Mouse (Mus musculus): ENCODE data around the gene Tango6. TPM values are rescaled to one million over a fixed set of nuclear protein-coding genes. Genes with fewer than 3 reads are reported as not detected.
"Not testable (repeated sequence)": the region's sequence is repeated elsewhere in the genome, so short reads cannot be mapped to it uniquely, and the experiment has no call there.

Tango6 gene
- total RNA-seq, 4 experiments from 2014 or later, result 9.9 to 11.0 (median 10.8) TPM

DNA sequence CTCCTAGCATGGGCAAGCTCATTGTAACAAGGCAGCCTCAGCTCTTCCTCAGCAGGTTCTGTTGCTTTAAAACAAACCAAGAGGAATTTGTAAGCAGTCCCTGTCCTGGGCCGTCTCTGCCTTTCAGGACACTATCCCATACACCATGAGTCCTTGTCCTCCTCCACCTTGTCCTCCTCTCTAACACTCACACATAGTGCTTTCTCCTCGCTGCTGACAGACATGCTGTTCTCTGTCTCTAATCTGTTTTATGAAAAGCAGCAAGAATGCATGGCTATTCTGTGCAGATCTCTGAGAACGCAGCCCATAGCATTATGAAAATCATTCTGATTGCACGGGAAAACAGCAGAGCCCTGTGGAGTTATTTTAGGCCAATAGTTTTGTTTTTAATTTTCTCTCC, 78.4 kb downstream of the Tango6 start:
- no peak for DNase-seq (ENCODE audit: low spot score)

DNA sequence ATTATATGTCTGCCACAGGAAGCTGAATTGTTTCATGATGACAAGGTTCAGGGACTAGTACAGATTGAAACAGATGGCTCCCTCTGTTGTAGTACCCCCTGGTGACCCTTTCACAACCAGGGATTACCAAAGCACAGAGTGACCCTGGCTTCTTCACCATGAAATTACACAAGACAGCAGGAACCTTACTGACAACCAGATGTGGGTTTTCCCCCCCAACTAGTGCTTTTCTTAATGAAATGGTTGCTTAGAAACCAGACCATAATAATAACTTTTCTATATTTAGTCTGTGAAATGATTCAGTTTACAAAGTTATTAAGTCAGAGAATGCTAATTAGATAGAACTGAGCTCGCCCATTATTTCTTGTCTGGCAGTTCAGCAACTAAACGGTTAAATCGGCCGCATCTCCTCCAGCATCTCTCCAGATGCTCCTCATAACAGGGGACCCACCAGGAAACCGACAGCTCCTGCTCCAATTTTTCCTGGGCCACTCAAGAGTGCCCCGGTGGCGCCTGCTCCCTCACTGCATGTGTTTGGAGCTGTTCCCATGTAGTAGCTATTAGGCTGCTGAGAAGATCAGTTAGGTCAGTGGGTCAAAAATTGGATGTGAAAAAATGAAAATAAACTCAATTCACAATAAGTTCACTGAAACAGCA, 79.1 kb downstream of the Tango6 start:
- DNase-seq (ENCODE audit: low spot score), result no peak

DNA sequence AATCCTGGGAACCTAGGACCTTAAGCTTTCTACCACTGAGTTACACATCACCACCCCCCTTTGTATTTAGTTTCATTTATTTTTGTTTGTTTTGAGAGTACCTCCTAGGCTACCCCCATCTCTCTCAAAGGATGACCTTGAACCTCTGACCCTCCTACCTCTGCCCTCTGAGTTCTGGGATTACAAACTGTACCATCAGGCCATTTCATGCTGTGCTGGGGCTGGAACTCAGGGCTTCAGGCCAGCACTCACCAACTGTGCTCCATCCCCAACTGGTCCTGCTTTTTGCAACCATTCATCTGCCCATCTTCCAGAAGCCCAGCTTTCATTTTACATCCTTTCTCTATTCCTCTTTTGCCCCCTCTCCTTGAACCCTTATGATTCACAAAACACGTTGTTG, 81.7 kb downstream of the Tango6 start:
- no peak for DNase-seq (ENCODE audit: low spot score)

DNA sequence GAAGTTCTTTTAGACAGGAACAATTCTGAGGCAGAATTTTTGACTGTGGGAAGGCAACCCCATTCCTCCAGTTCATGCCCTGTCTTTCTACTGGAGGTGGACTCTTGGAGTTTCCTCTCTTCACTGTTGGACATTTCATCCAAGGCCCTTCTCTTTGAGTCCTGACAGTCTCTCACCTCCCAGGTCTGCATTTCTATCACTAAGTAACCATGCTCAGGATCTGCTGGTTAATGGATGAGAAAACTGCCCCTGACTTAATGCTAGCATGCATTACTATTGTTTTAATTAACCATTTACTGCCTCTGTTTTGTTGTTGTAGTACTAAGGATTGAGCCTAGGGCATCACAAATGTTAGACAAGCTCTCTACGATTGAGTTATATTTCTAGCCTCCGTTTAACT, 82.7 kb downstream of the Tango6 start:
- no peak for DNase-seq (ENCODE audit: low spot score)

DNA sequence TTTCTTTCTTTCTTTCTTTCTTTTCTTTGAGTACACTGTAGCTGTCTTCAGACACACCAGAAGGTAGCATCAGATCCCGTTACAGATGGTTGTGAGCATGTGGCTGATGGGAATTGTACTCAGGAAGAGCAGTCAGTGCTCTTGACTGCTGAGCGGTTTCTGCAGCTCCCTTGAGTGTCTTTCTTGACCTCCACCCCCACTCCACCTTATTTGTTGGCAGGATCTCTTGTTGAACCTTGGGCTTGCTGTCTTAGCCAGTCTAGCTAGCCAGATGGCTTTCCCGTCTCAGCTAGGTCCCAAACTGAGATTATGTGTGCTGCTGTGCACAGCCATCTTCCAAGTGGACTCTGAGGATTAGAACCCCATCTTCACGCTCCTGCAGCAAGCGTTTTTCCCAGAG, 83.9 kb downstream of the Tango6 start:
- no peak for DNase-seq (ENCODE audit: low spot score)

DNA sequence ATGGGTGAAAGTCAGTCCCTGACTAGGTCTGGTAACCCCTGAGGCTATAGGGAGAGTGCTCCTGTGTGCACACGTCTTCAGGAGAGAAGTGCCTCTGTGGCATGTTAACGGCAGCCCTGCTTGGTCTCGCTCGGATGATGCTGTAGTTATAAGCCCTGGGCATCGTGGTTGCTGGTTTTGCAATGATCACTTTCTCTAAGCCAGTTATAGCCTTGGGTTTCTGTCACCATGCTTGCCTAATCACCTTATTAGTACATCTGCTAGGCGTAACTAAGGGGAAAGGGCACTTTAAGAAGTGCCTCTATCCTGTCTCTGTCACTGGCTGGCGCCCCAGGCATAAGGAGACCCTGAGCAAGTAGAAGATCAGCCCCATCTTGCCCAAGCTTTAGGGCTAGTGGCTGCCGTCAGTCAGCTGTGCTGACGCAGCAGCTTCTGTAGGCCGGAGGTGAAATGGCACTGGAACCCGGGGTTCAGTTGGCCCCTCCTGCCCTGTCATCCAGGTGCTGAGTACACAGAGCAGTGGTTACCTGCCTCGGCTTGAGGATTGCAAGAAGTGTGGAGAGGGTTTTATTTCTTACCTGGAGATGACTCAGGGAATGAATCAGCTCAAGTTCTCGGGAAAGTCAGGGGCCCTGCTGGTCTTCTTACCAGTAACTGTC, 86.4 kb downstream of the Tango6 start:
- no peak for DNase-seq (ENCODE audit: low spot score)

DNA sequence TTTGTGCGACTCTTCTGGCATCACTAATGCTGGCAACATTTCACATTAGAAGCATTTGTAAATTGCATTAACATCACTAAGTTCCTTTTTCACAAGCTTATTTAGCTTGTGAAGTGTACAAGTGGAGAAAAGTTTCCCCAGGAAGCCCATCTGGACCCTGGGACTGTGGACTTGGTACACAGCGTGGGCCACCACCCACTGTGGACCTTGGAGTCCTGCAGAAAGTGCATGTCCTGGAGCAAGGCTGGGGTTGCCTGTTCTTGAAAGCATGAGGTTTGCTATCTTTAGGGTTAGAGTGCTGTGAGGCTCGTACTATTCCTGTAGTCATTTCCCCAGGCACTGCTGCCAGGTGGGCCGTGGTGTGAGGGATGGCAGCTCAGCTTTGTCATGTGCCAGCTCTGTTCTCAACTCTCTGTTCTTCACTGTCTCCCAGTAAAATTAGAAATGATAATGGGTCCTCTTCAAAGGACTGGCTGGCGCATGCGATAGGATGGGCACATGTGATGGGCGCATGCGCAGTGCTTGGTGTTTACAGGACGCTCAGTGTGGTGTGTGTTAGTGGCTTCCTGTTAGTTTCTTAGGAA, 87.8 kb downstream of the Tango6 start:
- peak; percentile 68 for DNase-seq (ENCODE audit: low spot score)

DNA sequence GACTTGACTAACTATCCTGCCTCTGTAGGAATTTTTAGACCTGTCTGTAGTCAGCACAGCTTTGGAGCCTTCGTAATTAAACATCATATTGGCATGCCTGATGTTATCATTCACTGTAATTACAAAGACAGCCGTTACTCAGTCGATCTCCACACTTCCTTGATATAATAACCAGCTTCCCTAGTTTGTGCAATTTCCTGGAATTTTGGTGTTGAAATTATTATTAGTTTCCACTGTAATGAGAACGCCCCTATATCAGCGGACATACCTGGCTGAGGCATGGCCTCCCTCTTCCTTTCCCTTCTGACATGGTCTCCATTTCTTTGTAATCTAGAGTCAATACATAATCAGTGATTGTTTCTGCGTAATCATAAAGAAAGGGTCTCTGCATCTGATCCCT, 89.2 kb downstream of the Tango6 start:
- peak; percentile 50 for DNase-seq (ENCODE audit: low spot score)

DNA sequence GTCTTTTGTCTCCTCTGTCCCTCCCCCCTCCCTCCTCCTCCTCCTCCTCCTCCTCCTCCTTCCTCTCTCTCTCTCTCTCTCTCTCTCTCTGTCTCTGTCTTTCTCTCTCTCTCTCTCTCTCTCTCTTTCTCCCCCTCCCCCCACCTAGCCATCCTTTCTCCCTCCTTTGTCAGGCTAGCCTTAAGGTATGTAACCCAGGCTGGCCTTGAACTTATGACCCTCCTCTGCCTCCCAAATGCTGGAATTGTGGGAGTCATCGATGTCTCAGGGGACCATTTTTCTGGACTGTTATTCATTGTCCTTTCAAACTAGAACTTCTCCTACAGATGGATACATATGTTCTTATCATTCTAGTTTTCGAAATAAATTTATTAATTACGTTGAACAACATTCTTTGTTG, 89.6 kb downstream of the Tango6 start:
- DNase-seq (ENCODE audit: low spot score), result no peak

DNA sequence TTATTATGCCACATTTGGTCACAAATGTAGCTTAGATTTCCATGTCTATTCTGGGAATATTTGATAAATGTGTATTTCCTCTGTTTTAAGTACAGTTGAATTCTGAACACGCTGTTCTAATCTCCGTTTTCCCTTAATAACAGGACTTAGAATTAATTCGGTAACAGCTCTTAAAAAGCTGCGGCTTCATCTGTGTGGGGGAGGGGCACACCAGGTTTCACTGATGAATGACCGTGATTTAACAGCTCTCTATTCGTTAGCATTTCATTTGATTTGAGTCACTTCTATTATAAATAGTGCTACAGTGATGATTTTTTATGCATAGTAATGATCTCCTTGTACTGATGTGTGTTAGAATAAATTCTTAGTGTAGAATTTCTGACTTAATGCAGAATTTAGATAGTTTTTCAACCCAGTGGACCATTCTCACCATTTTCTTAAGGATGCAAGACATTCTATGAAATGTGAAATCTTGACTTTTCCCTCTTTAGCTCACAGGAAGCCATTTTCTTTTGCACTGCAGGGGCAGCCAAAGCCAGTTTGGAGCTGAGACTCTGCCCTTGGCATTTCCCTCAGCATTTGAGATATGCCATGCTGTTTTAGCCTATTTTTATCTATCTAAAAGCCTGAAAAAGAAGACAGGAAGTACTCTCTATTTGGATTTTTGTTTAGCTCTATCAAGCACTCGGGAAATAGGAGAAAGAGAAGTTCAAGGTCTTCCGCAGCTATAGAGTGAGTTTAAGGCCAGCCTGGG, 91.9 kb downstream of the Tango6 start:
- no peak for DNase-seq (ENCODE audit: low spot score)

DNA sequence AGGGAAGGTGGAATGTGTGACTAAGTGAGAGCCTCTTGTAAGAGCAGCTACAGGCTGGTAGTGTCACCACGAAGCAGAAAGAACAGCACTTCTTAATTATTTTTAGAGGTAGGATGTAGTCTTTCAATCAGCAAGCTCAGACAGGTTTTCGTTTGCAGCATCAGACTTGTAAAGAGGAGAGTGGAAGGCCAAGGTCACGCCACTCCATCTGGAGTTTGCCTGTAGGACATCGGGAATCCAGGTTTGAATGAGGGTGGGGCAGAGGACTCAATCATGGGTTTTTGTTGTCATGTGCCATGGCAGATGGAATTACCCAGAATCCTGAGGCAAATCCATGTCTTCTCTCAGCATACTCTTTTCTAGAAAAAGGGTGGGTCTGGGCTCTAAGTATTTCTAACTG, 106.8 kb downstream of the Tango6 start:
- no peak for DNase-seq (ENCODE audit: low spot score)

DNA sequence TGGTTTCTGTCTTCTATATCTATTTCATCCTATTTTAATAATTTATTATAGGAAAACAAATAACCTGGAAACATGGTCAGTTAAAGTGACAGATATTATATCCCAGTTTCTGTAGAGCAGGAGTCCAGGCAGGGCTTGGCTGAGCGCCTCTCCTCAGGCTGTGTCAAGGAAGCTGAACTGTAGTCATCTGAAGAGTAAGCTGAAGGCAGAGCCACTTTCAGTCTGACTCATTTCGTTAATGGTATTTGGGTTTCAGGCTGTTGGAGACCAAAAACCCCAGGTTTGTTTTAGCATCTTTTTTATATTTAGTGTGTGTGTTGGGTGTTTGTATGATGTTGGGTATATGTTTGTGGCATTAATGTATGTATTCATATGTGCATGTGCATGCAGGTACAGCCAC, 112.0 kb downstream of the Tango6 start:
- DNase-seq (ENCODE audit: low spot score), result no peak

DNA sequence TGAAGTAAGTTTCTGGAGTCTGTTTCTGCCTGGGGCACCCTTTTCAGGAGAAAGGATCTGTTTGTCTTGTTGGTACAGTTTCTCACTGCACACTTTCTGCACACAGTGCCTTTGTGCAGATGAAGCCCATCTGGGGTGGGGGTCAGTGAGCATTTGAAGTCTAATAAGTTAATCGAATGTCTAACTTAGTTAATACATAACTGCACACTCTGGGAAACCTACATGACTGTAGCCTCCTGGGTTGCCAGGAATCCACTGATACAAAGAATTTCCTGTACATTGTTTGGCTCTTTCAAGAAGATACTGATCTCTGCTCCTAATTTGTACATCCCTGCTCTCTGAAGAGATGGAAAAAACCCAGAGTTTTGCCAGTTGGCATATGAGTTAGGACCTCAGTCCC, 117.0 kb downstream of the Tango6 start:
- no peak for DNase-seq (ENCODE audit: low spot score)

DNA sequence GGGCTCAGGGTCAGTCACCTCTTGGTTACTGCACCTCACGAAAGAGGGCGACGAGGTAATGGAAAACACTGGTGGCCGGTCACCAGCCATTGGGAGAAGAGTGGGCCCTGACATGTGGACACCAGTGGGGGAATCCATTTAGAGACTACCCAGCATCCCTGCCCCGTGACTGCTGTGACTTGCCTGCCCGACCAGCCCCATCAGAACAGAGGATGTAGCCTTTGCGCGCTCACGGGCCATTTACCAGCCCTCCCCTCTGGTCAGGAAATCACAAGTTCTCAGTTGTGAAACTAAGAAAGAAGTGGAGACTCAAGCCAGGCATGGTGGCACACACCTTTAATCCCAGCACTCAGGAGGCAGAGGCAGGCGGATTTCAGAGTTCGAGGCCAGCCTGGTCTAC, 118.4 kb downstream of the Tango6 start:
- no peak for DNase-seq (ENCODE audit: low spot score)

DNA sequence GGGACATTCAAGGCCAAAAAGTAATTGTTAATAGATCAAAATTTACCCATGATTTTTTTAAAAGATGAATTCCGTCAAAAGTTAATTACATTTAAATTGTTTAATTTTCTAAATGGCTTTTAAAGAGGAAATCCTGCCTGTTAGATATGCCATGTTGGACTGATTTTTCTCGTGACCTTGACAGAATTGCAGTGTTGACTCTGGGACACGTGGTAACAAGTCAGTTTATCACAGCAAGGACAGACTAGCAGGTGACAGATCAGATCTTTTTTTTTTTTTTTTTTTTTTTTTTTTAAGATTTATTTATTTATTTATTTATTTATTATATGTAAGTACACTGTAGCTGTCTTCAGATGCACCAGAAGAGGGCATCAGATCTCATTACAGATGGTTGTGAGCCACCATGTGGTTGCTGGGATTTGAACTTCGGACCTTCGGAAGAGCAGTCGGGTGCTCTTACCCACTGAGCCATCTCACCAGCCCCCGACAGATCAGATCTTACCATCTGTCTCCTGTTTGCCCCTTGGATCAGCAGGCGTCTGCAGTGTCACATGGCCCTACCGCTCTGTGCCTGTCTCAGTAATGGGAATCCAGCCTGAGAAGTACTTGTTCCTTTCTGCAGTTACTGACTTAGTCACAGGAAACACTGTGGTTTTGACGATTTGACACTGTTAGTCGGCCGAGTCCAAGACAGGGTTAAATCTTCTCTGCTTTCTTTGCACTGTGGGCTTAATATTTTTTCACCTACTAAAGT, 119.7 kb downstream of the Tango6 start:
- not testable (repeated sequence) for DNase-seq (ENCODE audit: low spot score)

DNA sequence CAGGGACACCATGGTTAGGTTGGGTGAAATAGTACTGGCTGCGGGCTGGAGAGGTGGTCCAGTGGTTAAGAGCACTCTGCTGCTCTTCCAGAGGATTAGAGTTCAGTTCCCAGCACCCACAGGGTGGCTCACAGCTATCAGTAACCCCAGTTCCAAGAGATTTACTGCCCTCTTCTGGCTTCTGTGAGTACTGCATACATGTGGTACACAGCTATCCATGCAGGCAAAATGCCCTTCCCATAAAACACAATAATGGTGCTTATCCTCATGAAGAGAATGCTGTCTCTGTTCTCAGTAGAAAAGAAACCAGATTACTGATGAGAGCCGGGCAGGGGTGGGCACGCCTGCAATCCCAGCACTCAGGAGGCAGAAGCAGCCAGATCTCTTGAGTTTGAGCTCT, 123.0 kb downstream of the Tango6 start:
- no peak for DNase-seq (ENCODE audit: low spot score)

DNA sequence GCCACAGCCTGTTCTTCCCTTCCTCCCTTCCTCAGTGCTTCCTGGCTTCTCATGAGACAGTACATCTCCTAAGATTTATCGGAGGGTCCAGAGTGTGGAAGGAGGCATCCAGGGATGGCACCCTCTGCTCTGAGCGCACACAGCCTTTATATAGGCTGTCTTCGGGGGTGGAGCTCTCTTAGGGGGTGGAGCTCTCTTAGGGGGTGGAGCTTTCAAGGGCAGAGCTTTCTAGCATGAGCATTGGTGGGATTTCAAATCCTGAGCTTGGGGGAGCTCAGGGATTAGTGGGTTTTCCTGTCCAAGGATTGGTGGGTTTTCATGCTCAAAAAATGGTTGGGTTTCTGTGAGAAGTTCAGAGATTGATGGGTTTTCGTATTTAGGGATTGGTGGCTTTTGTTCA, 124.6 kb downstream of the Tango6 start:
- no peak for DNase-seq (ENCODE audit: low spot score)

DNA sequence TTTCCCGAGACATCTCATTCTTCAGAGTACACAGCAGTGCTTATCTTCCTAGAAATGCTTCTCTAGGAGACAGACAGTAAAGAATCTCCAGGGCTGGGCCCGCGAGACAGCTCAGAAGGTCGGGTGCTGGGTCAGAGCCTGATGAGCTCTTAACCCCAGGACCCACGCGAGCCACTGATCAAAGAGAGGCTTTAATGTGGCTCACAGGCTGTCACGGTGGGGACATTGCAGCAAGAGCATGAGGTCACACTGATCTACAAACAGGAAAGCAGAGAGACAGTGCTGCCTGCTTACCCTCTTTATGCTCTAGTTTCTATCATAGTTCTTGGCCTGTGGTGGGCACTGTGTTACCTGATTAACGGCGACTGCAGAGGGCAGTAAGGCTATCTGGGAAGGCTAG, 126.9 kb downstream of the Tango6 start:
- no peak for DNase-seq (ENCODE audit: low spot score)

DNA sequence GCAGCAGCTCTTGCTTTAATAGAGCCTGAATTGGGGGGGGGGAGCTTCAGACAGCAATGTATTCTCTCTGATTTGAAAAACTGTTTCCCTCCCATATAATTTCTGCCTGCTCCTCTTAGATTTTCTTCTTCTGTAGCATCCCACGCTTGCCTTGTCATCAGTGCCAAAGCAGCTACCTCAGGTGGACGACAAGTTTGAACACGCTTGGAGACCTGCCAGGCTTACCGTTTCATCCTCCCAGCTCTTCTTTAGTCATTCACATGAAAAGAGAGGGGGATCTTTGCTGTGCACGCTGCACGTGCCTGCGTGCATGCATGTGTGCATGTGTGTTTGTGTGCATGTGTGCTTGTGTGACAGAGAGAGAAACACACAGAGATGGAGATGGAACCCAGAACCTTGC, 127.5 kb downstream of the Tango6 start:
- DNase-seq (ENCODE audit: low spot score), result no peak

DNA sequence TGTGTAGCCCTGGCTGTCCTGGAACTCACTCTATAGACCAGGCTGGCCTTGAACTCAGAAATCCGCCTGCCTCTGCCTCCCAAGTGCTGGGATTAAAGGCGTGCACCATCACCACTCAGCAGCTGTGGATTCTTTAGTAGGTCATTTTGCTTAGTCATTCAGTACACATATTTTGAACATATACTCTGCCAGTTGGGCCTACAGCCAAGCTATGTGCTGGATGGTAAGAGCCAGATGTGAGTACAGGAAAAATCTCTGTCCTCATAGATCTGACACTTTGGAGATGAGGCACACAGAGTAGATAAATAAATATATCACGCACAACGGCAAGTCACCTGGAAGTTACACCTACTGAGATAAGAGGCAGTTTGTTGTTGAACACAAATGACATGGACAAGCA, 129.7 kb downstream of the Tango6 start:
- no peak for DNase-seq (ENCODE audit: low spot score)

DNA sequence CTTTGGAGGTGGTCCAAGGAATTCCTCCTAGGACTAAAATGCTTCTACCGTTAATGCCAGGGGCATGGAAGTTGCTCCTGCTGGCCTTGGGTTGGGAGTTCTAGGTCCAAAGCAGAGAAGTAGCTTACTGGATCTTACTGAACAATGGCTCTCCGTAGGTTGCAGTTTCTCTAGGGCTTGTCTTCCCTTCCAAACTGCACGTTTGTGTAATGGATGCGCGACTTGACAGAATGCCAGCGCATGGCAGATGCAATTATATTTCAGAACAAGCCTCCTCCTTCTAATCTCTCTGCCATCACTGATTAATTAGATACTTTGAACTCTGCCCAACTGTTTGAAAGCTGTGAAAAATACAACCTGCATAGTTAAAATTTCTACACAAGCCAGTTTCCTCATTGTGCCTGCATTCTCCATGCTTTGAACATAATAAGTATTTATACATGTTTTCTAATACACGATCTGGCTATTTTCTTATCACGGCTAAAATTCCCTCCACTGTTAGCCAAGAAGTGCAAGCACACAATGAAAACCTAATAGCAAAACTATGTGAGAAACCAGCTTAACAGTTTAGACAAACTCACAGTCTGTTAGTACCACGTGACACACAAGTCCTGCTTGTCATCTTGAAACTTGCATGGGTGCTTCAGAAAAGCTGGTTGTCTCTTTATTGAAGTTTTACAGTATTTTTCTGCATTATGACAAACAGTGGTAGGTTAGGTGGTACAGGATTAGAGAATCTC, 133.7 kb downstream of the Tango6 start:
- DNase-seq (ENCODE audit: low spot score), result no peak

Data from heart, adult 8-10 months (tissue).